Mouse (Mus musculus): Measurements from ENCODE around the gene Nckap1l. TPM values are rescaled to one million over a fixed set of nuclear protein-coding genes. Genes with fewer than 3 reads are reported as not detected.
"Not testable (repeated sequence)": the region's sequence is repeated elsewhere in the genome, so short reads cannot be mapped to it uniquely, and the experiment has no call there.

The Nckap1l gene
- 64.8 and 74.2 TPM in 2 replicates for polyA plus RNA-seq (2012; rRNA removed)

- DNase-seq (ENCODE audit: low read depth in 1 of 2, low spot score in 2 of 2) = peak; percentile 84 to 89
- no peak for TF ChIP-seq CTCF (IDR thresholded peaks at IDR 0.05; ENCODE audit: extremely low read depth, insufficient read depth, insufficient read length, insufficient replicate concordance)
- peak; percentile 18; the same call in 1 of the 2 replicates for TF ChIP-seq POLR2A (IDR thresholded peaks at IDR 0.05; ENCODE audit: low read depth, low read length)
- 6% methylated on average over 13 of the region's 13 CpGs for WGBS
- no peaks in the 10 kb centered on the region for H3K27me3 ChIP-seq (ENCODE audit: control insufficient read depth, insufficient read depth, low read length)
- H3K36me3 ChIP-seq (ENCODE audit: control insufficient read depth, insufficient read depth, low read length) = peaks cover 3% of the 10 kb centered on the region; the same call in 1 of the 2 replicates
- no peaks in the 10 kb centered on the region for H3K4me1 ChIP-seq (ENCODE audit: control insufficient read depth, insufficient read depth, insufficient read length)
- H3K4me3 ChIP-seq (ENCODE audit: extremely low read depth, insufficient read depth, insufficient read length) = peak within 1 kb of the TSS; percentile 93
- H3K27ac ChIP-seq (ENCODE audit: insufficient read depth, low read length) = peak within 1 kb of the TSS; percentile 83
These were observed at the start of gene Nckap1l for GRCm38 (mm10) chr15:103453551-103454218. Gene Nckap1l, plus strand, starts transcription at chr15:103453794.

- H3K27me3 ChIP-seq (ENCODE audit: control insufficient read depth, insufficient read depth, low read length); H3K36me3 ChIP-seq (ENCODE audit: control insufficient read depth, insufficient read depth, low read length): not testable (repeated sequence)
- 95% methylated on average over 3 of the region's 3 CpGs for WGBS
These were observed 48.0 kb upstream of the Nckap1l start for GRCm38 (mm10) chr15:103405586-103405985.

GRCm38 (mm10) chr15:103427017-103427416 is 26.6 kb upstream of the Nckap1l start:
- DNase-seq (ENCODE audit: low read depth in 1 of 2, low spot score in 2 of 2) = no peak
- 58% methylated on average over 2 of the region's 2 CpGs for WGBS
- H3K36me3 ChIP-seq (ENCODE audit: control insufficient read depth, insufficient read depth, low read length) = no peaks in the 10 kb centered on the region
- H3K4me3 ChIP-seq (ENCODE audit: extremely low read depth, insufficient read depth, insufficient read length) = no peak overlapping the region
- H3K27ac ChIP-seq (ENCODE audit: insufficient read depth, low read length) = no peak overlapping the region
- no peaks in the 10 kb centered on the region; the same call in 1 of the 2 replicates for H3K4me1 ChIP-seq (ENCODE audit: control insufficient read depth, insufficient read depth, insufficient read length)
- H3K27me3 ChIP-seq (ENCODE audit: control insufficient read depth, insufficient read depth, low read length) = no peaks in the 10 kb centered on the region
- no peak for TF ChIP-seq CTCF (IDR thresholded peaks at IDR 0.05; ENCODE audit: extremely low read depth, insufficient read depth, insufficient read length, insufficient replicate concordance)

More at GRCm38 (mm10) chr15:103405586-103405985, 48.0 kb upstream of the Nckap1l start:
- H3K4me3 ChIP-seq (ENCODE audit: extremely low read depth, insufficient read depth, insufficient read length); H3K4me1 ChIP-seq (ENCODE audit: control insufficient read depth, insufficient read depth, insufficient read length); DNase-seq (ENCODE audit: low read depth in 1 of 2, low spot score in 2 of 2); H3K27ac ChIP-seq (ENCODE audit: insufficient read depth, low read length): not testable (repeated sequence)

- no peak within 1 kb of the TSS; the same call in 1 of the 2 replicates for H3K4me3 ChIP-seq (ENCODE audit: extremely low read depth, insufficient read depth, insufficient read length)
- no peaks in the 10 kb centered on the region; the same call in 1 of the 2 replicates for H3K4me1 ChIP-seq (ENCODE audit: control insufficient read depth, insufficient read depth, insufficient read length)
- no peaks in the 10 kb centered on the region for H3K27me3 ChIP-seq (ENCODE audit: control insufficient read depth, insufficient read depth, low read length)
- no peaks in the 10 kb centered on the region for H3K36me3 ChIP-seq (ENCODE audit: control insufficient read depth, insufficient read depth, low read length)
- no peak for DNase-seq (ENCODE audit: low read depth in 1 of 2, low spot score in 2 of 2)
- WGBS = 82% methylated on average over 16 of the region's 16 CpGs
- no peak within 1 kb of the TSS for H3K27ac ChIP-seq (ENCODE audit: insufficient read depth, low read length)
- TF ChIP-seq CTCF (IDR thresholded peaks at IDR 0.05; ENCODE audit: extremely low read depth, insufficient read depth, insufficient read length, insufficient replicate concordance) (no peak), POLR2A (IDR thresholded peaks at IDR 0.05; ENCODE audit: low read depth, low read length) (no peak)
These were observed 23.4 kb upstream of the Nckap1l start, which contains the start of gene Gtsf1 for GRCm38 (mm10) chr15:103430241-103430640. Gene Gtsf1, minus strand, starts transcription at chr15:103430470.

GRCm38 (mm10) chr15:103445966-103446365 is 7.6 kb upstream of the Nckap1l start:
- DNase-seq (ENCODE audit: low read depth in 1 of 2, low spot score in 2 of 2); H3K4me1 ChIP-seq (ENCODE audit: control insufficient read depth, insufficient read depth, insufficient read length); H3K27me3 ChIP-seq (ENCODE audit: control insufficient read depth, insufficient read depth, low read length); H3K27ac ChIP-seq (ENCODE audit: insufficient read depth, low read length); H3K36me3 ChIP-seq (ENCODE audit: control insufficient read depth, insufficient read depth, low read length); H3K4me3 ChIP-seq (ENCODE audit: extremely low read depth, insufficient read depth, insufficient read length): not testable (repeated sequence)
- 92% methylated on average over 4 of the region's 4 CpGs for WGBS

GRCm38 (mm10) chr15:103448369-103448768 is 5.2 kb upstream of the Nckap1l start, which contains the start of gene Gtsf2:
Gene Gtsf2, minus strand, starts transcription at chr15:103448469.
- WGBS = 69% methylated on average over 3 of the region's 3 CpGs
- Histone ChIP-seq H3K36me3 (ENCODE audit: control insufficient read depth, insufficient read depth, low read length) (no peaks in the 10 kb centered on the region), H3K4me1 (ENCODE audit: control insufficient read depth, insufficient read depth, insufficient read length) (no peaks in the 10 kb centered on the region), H3K27me3 (ENCODE audit: control insufficient read depth, insufficient read depth, low read length) (no peaks in the 10 kb centered on the region; the same call in 1 of the 2 replicates), H3K4me3 (ENCODE audit: extremely low read depth, insufficient read depth, insufficient read length) (no peak within 1 kb of the TSS), H3K27ac (ENCODE audit: insufficient read depth, low read length) (no peak within 1 kb of the TSS)
- no peak for DNase-seq (ENCODE audit: low read depth in 1 of 2, low spot score in 2 of 2)
- TF ChIP-seq POLR2A (IDR thresholded peaks at IDR 0.05; ENCODE audit: low read depth, low read length) (no peak), CTCF (IDR thresholded peaks at IDR 0.05; ENCODE audit: extremely low read depth, insufficient read depth, insufficient read length, insufficient replicate concordance) (no peak)

GRCm38 (mm10) chr15:103454449-103454848 is 855 bp downstream of the Nckap1l start:
- 9% methylated on average over 6 of the region's 6 CpGs for WGBS
- peak in 1 of 2 experiments; percentile 12 for DNase-seq (ENCODE audit: low read depth in 1 of 2, low spot score in 2 of 2)
- peak overlapping the region; percentile 68; the same call in 1 of the 2 replicates for H3K27ac ChIP-seq (ENCODE audit: insufficient read depth, low read length)

More at GRCm38 (mm10) chr15:103454449-103454848, 855 bp downstream of the Nckap1l start:
- Histone ChIP-seq H3K4me3 (ENCODE audit: extremely low read depth, insufficient read depth, insufficient read length) (peak overlapping the region; percentile 67), H3K27me3 (ENCODE audit: control insufficient read depth, insufficient read depth, low read length) (no peaks in the 10 kb centered on the region), H3K4me1 (ENCODE audit: control insufficient read depth, insufficient read depth, insufficient read length) (no peaks in the 10 kb centered on the region), H3K36me3 (ENCODE audit: control insufficient read depth, insufficient read depth, low read length) (peaks cover 5% of the 10 kb centered on the region; the same call in 1 of the 2 replicates)
- TF ChIP-seq CTCF (IDR thresholded peaks at IDR 0.05; ENCODE audit: extremely low read depth, insufficient read depth, insufficient read length, insufficient replicate concordance) (no peak), POLR2A (IDR thresholded peaks at IDR 0.05; ENCODE audit: low read depth, low read length) (no peak)
